Mouse (Mus musculus): ENCODE measurements at regions not wholly inside any gene's neighbourhood (a gene's known extent, or its start where the extent isn't known, plus 50 kb on each side); places are given as distances from the start of the nearest gene placed in this dataset.
A peak's percentile ranks its signal among the peaks of the same experiment; 100 is the strongest.

GRCm38 (mm10) chr12:9298848-9299655 is 269.3 kb downstream of the Ttc32 start:
- no peak for DNase-seq (ENCODE audit: low spot score in 2 of 2)
- no peak for TF ChIP-seq CTCF (conservative IDR thresholded peaks at IDR 0.05)
- H3K4me3 ChIP-seq, result no peak overlapping the region
- H3K27ac ChIP-seq, result no peak overlapping the region

DNA sequence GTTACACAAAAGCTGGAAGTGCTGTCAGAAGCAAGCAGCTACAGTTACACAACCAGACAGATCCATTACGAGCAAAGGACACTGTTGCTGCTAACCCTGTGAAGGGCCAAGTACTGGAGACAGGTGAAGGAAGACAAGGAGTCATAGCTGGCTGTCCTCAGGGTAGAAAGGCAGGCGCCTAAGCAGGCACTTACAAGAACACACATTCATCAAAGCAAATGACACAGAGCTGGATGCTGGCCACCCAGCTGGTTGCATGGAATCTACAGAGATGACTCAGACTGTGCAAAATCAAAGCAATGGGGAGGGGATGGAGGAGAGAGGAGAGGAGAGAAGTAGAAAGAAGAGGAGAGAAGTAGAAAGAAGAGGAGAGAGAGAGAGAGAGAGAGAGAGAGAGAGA is 265.8 kb upstream of the Osr1 start:
- peak in 1 of 2 experiments; percentile 22 for DNase-seq (ENCODE audit: low spot score in 2 of 2)
- no peak overlapping the region for H3K27ac ChIP-seq
- no peak for TF ChIP-seq CTCF (conservative IDR thresholded peaks at IDR 0.05)
- H3K4me3 ChIP-seq, result no peak overlapping the region

DNA sequence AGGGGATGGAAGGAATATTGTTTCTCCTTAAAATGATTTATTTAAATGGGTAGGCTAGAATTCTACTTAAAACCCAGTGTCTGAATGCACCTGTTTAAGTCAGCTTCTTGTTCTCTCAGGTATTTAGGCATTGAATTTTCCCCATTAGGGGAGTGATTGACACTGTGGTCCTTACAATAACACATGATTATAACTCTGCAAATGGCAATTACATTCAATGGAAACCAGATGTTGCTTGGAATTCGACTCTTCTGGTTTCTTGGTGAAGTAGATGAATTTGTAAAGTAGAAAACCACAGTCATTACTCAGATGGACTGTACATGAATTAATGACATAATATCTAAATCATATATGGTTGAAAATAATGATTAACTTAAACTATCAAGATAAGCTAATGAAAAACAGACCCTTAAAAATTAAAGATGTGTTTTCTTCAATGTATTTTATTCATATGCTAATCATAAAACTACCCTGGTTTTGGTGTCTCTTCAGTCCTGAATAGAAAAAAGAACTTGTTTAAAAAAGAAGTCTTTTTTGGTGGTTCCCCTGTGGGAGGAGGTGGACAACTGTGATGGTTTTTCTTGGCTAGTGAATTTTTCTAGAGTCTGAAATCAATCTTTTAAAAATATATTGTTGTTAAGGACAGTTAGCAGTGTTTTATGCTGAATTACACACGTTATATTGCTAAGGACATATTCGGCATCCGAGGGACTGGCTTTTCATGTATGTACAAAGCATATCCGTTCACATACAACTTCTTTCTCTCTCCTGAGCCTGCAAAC is 231.8 kb upstream of the Osr1 start:
- Histone ChIP-seq H3K4me3 (no peak overlapping the region), H3K27ac (no peak overlapping the region)
- TF ChIP-seq CTCF (conservative IDR thresholded peaks at IDR 0.05), result no peak
- no peak for DNase-seq (ENCODE audit: low spot score in 2 of 2)

GRCm38 (mm10) chr12:9338801-9339231 is 231.1 kb upstream of the Osr1 start:
- Histone ChIP-seq H3K27ac (no peak overlapping the region), H3K4me3 (no peak overlapping the region)
- TF ChIP-seq CTCF (conservative IDR thresholded peaks at IDR 0.05), result no peak
- no peak for DNase-seq (ENCODE audit: low spot score in 2 of 2)

DNA sequence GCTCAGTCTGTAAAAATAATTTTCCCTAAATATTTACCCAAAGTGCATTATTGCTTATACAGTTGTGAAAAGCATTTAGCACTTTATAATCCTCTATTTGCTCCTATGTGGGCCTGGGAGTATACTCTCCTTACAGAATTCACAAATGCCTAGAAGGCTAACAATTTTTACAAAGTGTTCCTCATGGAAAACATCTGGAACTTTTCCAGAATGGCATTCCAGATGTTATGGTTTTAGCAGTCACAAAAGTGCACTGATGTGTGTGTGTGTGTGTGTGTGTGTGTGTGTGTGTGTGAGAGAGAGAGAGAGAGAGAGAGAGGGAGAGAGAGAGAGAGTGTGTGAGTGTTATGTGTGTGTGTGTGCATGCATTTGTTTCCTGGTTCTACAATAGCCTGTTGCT is 229.1 kb upstream of the Osr1 start:
- Histone ChIP-seq H3K4me3 (no peak overlapping the region), H3K27ac (no peak overlapping the region)
- TF ChIP-seq CTCF (conservative IDR thresholded peaks at IDR 0.05), result no peak
- no peak for DNase-seq (ENCODE audit: low spot score in 2 of 2)

DNA sequence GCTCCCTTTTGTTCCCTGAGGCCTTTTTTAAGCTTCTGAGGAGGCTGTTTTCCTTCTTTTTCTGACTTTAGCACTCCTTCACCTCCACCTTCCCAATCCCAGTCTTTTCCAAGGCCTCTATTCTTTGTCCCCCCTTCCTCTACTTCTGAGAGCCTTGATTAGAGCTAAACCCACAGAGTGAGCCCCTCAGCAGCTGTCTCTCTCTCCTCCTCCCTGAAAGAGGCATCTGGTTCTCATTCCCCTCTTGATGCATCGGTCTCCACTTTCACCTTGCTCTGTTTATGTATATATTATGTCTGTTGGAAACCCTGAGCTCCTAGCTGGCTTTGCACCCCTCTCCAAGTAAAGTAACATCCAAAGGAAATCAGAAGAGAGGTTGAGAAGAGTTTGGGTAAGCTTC is 224.6 kb upstream of the Osr1 start:
- Histone ChIP-seq H3K4me3 (no peak overlapping the region), H3K27ac (no peak overlapping the region)
- no peak for DNase-seq (ENCODE audit: low spot score in 2 of 2)
- TF ChIP-seq CTCF (conservative IDR thresholded peaks at IDR 0.05), result no peak

- TF ChIP-seq CTCF (conservative IDR thresholded peaks at IDR 0.05), result no peak
- DNase-seq (ENCODE audit: low spot score in 2 of 2), result no peak
- Histone ChIP-seq H3K27ac (no peak overlapping the region), H3K4me3 (no peak overlapping the region)
These were observed 214.4 kb upstream of the Osr1 start for GRCm38 (mm10) chr12:9355512-9355911.

GRCm38 (mm10) chr12:9357856-9358255 is 212.1 kb upstream of the Osr1 start:
- DNase-seq (ENCODE audit: low spot score in 2 of 2), result no peak
- Histone ChIP-seq H3K4me3 (no peak overlapping the region), H3K27ac (no peak overlapping the region)
- TF ChIP-seq CTCF (conservative IDR thresholded peaks at IDR 0.05), result no peak

- Histone ChIP-seq H3K27ac (no peak overlapping the region), H3K4me3 (no peak overlapping the region)
- TF ChIP-seq CTCF (conservative IDR thresholded peaks at IDR 0.05), result no peak
- DNase-seq (ENCODE audit: low spot score in 2 of 2), result no peak
These were observed 211.0 kb upstream of the Osr1 start for GRCm38 (mm10) chr12:9358872-9359271.

DNA sequence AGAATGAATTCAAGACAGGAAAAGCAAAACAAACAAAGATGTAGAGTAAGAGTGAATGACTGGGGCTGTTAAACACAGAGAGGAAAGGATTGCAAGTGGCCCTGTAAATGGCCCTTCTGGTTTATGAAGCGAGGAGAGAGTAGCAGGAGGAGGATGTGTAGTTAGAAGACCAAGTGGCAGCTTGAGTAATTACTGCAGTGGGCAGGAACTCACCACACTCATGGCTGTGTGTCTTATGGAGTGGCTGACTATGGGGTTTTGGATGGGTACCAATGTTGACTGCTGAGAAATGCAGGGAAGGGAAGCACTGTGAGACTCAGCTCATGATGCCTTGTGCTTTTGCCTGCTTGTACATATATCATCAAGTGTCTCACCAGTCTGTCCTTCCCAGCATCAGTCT is 204.0 kb upstream of the Osr1 start:
- Histone ChIP-seq H3K27ac (no peak overlapping the region), H3K4me3 (no peak overlapping the region)
- no peak for DNase-seq (ENCODE audit: low spot score in 2 of 2)
- TF ChIP-seq CTCF (conservative IDR thresholded peaks at IDR 0.05), result no peak

- H3K27ac ChIP-seq, result no peak overlapping the region
- no peak overlapping the region for H3K4me3 ChIP-seq
- TF ChIP-seq CTCF (conservative IDR thresholded peaks at IDR 0.05), result no peak
- DNase-seq (ENCODE audit: low spot score in 2 of 2), result no peak
These were observed 201.2 kb upstream of the Osr1 start for GRCm38 (mm10) chr12:9368682-9369081.

DNA sequence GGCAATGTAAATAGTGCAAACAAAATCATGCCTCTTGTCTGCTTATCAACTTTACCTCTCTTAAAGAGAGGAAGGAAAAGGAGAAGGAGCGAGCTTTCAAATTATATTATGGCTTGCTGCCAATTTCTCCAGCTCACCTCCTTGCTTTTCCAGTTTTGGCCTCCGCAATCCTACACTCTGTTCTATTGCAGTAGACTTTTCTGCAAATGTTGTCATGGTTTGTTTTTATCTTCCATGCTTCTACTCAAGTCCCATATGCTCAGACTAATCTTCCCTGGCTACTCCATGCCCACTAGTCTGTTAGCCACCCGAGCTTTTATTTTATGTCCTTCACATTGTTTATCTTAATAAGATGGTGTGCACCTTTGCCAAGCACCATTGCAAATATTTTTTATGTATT is 168.0 kb upstream of the Osr1 start:
- Histone ChIP-seq H3K27ac (no peak overlapping the region), H3K4me3 (no peak overlapping the region)
- TF ChIP-seq CTCF (conservative IDR thresholded peaks at IDR 0.05), result no peak
- no peak for DNase-seq (ENCODE audit: low spot score in 2 of 2)

DNA sequence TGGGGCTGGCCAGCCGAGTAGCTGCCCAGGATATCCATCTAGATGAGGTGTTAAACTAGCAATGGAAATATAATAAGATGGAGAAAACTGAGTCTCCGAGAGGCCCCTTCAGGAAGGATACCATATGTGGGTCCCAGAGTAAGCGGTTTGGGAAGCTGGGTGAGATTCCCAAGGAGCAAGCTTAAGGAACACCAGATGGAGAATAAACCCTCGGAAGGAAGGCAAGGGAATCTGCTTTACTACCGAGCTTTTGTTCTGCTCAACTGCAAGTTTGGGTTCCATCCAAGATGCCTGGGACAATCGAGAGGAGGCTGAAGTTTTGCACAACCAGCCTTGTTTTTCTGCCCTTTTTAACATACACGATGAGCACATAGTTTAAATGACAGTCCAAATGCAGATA is 164.9 kb upstream of the Osr1 start:
- no peak overlapping the region for H3K27ac ChIP-seq
- H3K4me3 ChIP-seq, result no peak overlapping the region
- DNase-seq (ENCODE audit: low spot score in 2 of 2), result peak in 1 of 2 experiments; percentile 9
- no peak for TF ChIP-seq CTCF (conservative IDR thresholded peaks at IDR 0.05)

DNA sequence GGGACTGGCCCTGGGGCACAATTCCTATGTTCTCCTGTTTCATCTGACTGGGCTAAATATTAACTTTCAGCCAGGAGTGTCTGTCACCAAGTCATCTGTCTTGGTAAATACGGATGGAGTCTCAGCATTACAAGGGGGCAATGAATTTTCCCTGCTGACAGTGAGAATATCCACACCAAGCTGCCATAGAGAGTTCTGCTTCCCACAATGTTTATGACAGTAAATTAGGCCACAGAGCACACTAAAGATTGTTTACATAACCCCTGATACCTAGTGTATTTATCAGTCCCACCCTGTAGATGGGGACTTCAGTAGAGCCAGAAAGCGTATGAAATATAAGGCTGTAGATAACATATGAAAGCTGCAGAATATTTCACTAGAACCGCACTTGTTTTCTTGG is 150.6 kb upstream of the Osr1 start:
- H3K4me3 ChIP-seq, result no peak overlapping the region
- DNase-seq (ENCODE audit: low spot score in 2 of 2), result no peak
- no peak for TF ChIP-seq CTCF (conservative IDR thresholded peaks at IDR 0.05)
- H3K27ac ChIP-seq, result no peak overlapping the region

All from layer of hippocampus, adult 2 months (tissue).